Mouse (Mus musculus) effector memory CD4-positive, alpha-beta T cell, adult 5 months (primary cell): ENCODE measurements around the gene Igfl3. TPM values are rescaled to one million over a fixed set of nuclear protein-coding genes. Genes with fewer than 3 reads are reported as not detected.

Source experiments
- polyA plus RNA-seq: library from polyadenylated mRNA; unstranded; fragments of 100-300 nt; shearing (Covaris generic); gene quantifications from one replicate; pipeline ENCODE4 v1.2.1, GENCODE M21; 2017

Gene Igfl3
- not detected for polyA plus RNA-seq

DNA sequence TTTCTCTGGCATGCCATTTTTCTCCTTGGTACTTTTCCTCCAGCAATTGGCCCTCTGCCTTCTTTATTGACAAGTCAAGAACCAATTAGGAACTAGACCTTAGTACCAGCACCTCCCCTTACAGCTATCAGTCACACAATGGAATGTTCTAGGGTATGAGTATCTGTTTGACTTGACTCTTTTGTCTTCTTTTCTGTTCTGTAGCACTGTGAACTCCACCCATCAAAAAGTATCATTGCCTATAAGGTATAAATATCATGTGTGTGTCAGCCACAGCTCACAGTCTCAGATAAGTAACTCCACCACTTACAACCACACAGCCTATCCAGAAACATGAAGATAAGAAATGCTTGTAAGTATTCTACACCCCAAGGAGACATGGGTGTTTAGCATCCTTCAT is at the start of gene Igfl3:
TSS of gene Igfl3 (plus strand) at position 301 of the 400 bp plus-strand sequence.

Other genes starting within 250 kb of the Igfl3 start
- not detected for gene Ceacam11, start 204.4 kb upstream of the Igfl3 start, polyA plus RNA-seq
- not detected for gene Ceacam13, start 166.6 kb upstream of the Igfl3 start, polyA plus RNA-seq
- gene Ceacam12, start 110.6 kb upstream of the Igfl3 start, polyA plus RNA-seq = not detected
- gene Mill1, start 68.9 kb downstream of the Igfl3 start, polyA plus RNA-seq = not detected
- not detected for gene Psg18, start 178.5 kb downstream of the Igfl3 start, polyA plus RNA-seq